Mouse (Mus musculus): ENCODE measurements at regions not wholly inside any gene's neighbourhood (a gene's known extent, or its start where the extent isn't known, plus 50 kb on each side); places are given as distances from the start of the nearest gene placed in this dataset.
A peak's percentile ranks its signal among the peaks of the same experiment; 100 is the strongest.

DNA sequence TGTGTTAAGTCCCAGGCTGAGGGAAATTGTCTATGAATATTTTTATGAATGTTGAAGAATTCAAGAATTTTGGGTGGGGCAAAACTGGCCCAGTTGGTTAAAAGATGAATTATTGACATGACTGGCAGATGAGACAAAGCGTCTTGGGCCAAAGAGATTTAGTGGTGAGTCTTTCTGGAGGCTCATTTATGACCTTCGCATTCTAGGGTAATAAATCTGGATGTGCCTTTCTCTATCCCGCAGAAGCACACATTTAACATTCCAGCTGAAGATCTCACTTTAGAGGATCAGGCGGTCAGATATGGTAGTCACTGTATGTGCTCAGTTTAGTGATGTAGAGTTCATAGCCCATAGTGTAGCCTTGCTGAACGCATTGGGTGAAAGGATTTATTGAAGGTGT, 296.9 kb upstream of the Gm21798 start:
- DNase-seq (ENCODE audit: extremely low spot score) = no peak

- DNase-seq (ENCODE audit: extremely low spot score) = no peak
Measured at GRCm38 (mm10) chr15:64532260-64533120, 285.0 kb upstream of the Gm21798 start.

- DNase-seq (ENCODE audit: extremely low spot score) = peak; percentile 4
Measured at GRCm38 (mm10) chr15:64533169-64533795, 284.2 kb upstream of the Gm21798 start.

GRCm38 (mm10) chr15:64534166-64534565, 283.3 kb upstream of the Gm21798 start:
- DNase-seq (ENCODE audit: extremely low spot score) = peak; percentile 15

DNA sequence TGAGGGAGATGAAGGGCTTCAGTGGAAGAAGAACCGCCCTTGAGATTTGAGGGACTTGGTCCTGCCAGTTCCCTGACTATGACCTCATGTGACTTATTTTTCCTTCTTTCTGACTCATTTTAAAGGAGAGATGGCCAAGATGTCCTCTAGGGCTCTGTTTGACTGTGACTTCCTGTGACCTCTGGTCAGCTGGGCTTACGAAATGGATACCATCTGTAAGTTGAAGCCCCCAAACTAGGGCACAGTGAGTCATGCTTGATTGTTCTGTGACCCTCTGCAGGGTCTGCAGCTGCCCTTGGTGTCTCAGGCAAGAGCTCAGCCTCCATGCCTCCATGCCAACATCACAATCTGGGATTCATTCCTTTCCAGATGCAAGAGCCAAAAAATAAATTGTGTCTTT, 282.3 kb upstream of the Gm21798 start:
- peak; percentile 12 for DNase-seq (ENCODE audit: extremely low spot score)

GRCm38 (mm10) chr15:64541395-64541794, 276.1 kb upstream of the Gm21798 start:
- no peak for DNase-seq (ENCODE audit: extremely low spot score)

DNA sequence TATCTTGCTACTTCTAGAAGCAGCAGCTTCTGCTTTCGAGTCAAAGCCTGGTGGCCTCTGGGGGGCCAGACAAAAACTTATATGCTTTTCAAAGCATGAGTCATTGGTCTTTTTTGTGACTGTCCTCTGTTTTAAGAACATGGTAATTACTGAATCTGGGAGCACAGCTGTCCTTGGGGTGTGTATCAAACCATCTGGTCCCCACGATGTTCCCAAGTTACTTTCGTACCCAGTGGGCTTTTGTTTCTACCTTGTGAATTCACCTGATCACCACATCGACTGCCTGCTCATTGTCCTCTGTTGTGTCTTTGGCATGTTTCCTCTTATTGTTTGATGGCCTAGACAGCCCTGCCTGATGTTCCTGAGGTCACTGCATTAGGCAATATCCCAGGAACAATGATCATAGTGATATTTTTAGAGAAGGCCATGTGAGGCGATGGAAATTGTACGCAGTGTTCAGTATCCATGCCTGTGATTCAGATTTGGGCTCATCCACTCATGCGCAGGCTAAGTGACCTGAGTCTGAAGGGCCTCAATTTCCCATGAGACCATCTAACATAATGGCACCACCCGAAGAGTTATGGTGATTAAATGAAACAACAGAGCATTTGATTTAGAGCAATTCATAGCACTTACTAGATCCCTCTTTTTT, 275.1 kb upstream of the Gm21798 start:
- DNase-seq (ENCODE audit: extremely low spot score) = no peak

DNA sequence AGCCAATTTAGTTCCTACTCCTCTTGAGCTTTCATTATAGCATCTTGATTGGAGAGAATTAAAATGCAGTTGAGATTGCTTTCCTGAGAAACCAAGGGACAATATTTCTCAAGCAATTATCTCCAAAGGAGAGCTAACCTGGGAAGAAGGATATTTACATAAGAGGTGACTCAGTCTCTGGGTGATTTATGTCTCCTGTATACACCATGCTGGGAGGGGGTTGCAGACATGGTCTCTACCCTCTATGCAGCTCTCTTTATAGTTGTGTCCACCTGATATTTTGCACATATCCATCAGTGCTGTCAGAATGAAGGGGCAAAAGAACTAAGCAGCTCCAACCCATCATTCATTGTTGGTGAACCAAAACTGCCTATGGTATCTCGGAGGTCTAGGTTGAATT, 274.6 kb upstream of the Gm21798 start:
- DNase-seq (ENCODE audit: extremely low spot score) = no peak

GRCm38 (mm10) chr15:64546035-64546434, 271.5 kb upstream of the Gm21798 start:
- DNase-seq (ENCODE audit: extremely low spot score) = no peak

DNA sequence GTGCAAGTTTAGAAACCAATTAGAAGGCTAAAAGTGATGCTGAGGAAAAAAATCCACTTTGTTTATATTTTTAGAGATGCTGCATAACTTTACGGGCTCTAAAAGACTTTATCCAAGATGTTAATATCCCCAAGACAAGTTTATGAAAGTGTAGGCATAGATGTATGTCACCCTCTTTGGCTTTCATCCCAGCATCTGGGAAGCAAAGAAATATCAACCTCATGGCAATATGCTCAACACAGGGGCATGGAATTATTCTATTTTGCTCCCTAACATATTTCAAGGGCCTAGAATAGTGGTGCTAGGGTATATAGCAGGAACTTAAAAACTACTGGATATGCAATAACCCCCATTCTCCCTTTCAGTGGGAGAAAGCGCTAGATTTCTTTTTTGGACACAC, 260.0 kb upstream of the Gm21798 start:
- no peak for DNase-seq (ENCODE audit: extremely low spot score)

DNA sequence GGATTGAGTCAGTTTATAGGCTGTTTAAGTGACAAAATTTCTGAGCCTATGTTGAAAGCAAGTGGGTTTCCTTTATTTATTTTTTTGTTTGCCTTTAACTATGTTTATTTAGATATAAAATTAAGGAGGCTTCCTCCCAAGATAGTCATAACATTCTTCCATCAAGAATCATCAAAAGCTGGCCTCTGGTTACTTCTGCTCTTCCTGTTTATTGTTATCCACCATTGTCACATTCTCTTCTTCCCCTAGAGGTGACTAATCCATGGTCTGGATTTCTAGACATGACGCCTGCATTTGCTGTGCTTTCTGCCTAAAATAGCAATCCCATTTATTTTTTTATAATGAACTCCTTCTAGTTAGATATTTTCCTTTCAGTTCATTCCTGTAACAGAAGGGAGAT, 259.3 kb upstream of the Gm21798 start:
- DNase-seq (ENCODE audit: extremely low spot score) = no peak

DNA sequence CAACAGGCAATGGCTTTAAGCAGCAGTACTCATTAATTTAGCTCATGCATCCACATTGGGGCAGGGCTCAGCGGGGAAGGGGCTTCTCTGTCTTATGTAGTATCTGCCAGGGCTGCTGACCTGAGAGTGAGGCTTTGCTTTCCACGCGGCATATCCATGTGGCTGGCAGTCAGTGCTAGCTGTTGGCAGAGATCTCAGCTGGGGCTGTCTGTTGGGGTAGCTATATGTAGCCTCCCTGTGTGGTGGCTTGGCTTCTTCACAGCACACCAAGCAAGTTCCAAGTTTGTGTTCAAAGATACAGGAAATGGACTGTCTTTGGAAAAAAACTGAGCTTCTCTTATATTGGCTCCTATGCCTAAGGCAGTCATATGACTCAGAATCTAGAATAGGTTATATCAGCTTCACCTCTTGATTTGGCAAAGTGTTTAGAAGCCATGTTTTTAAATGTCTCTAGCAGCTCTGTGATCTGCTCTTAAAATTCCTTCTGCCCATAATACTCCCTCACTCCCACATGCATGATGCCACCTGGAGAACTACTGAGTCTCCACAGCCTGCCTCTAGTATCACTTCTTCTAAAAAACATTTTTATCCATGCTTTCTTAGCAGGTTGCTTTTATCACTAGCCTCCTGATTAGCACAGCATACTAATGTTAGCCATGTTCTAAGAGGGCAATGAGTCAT, 254.9 kb upstream of the Gm21798 start:
- DNase-seq (ENCODE audit: extremely low spot score) = no peak

- no peak for DNase-seq (ENCODE audit: extremely low spot score)
Measured at GRCm38 (mm10) chr15:64564703-64565102, 252.8 kb upstream of the Gm21798 start.

GRCm38 (mm10) chr15:64576891-64577535, 240.5 kb upstream of the Gm21798 start:
- DNase-seq (ENCODE audit: extremely low spot score) = no peak

GRCm38 (mm10) chr15:64578991-64579390, 238.5 kb upstream of the Gm21798 start:
- peak; percentile 10 for DNase-seq (ENCODE audit: extremely low spot score)

- DNase-seq (ENCODE audit: extremely low spot score) = no peak
Measured at GRCm38 (mm10) chr15:64580481-64580880, 237.0 kb upstream of the Gm21798 start.

DNA sequence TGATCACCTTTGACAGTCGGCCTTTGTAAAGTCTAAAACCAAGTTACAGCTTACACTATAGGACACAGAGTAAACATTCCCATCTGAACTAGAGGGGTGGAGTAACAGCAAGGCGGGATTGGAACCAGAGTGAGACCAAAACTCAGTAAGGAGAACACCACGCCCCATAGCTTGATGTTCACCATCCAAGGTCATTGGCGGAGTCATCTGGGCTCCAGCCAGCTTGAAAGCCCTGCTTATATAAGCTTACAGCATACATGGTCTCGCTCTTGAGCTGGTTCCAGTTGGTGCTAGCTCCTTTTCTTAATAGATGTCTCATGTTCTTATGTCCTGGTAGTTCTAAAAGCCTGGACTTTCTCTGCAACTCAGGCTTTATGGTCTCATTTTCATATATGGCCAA, 236.4 kb upstream of the Gm21798 start:
- no peak for DNase-seq (ENCODE audit: extremely low spot score)

DNA sequence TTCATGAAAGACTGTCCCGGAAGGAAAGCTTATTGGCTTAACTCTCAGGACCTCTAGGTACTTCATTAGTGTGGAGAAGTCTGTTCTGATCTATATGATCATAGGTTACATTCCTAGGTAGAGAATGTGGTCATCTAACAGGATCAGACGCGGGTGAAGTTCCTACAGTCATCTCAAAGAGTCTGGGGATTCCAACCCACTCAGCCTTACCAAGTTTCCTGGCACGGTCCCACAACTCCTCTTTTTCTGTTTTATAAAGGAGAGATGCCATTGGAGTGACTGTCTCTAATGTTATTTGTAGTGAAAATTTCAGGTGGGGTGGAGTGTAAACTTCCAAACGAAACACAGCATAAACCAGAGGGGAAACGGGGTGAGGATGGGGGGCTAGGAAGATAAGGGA, 233.4 kb upstream of the Gm21798 start:
- DNase-seq (ENCODE audit: extremely low spot score) = no peak

DNA sequence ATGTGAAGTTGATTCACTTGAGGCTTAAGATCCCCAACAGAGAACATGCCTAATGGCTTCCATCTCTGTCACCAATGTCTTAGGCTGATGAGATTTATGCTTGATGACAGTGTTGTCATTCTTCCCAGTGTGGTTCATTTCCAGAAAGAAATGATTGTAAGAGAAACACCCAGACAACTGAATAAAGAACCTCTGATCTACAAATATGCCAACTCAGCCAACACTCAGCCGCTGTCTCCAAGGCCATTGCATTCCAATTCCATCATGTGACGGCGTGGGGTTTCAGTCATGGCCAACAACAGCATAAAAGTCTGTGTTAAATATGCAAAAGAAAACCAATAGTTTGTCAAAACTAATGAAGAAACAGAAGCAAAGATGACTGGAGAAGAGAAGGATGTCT, 230.7 kb upstream of the Gm21798 start:
- DNase-seq (ENCODE audit: extremely low spot score) = no peak

- DNase-seq (ENCODE audit: extremely low spot score) = no peak
Measured at GRCm38 (mm10) chr15:64590092-64590881, 227.2 kb upstream of the Gm21798 start.

- no peak for DNase-seq (ENCODE audit: extremely low spot score)
Measured at GRCm38 (mm10) chr15:64613503-64613902, 204.0 kb upstream of the Gm21798 start.
